Mouse (Mus musculus) neural tube, embryonic 11.5 days (tissue): ENCODE measurements around the gene Sfswap. TPM values are rescaled to one million over a fixed set of nuclear protein-coding genes. Genes with fewer than 3 reads are reported as not detected.

ENCODE experiments used
- ATAC-seq: fragments of 200-750 bp; cut with Nextera tagmentation; 2 replicates; pipeline ENCODE4 v1.8.0; 2017; ENCODE audit warnings: moderate number of reproducible peaks, mild to moderate bottlenecking, moderate TSS enrichment, moderate library complexity; ENCODE audit not compliant: insufficient read depth, low FRiP score, low TSS enrichment
- DNase-seq: peaks from one replicate; pipeline ENCODE4 v3.0.0-alpha.2; 2015; ENCODE audit warnings: low spot score
- H3K27ac ChIP-seq: fragments of 300-500 bp; sonication (generic); 2 replicates; pipeline ENCODE4 v1.5.1; 2014; ENCODE audit warnings: low read depth, mild to moderate bottlenecking, low read length
- H3K27me3 ChIP-seq: fragments of 300-500 bp; sonication (generic); 2 replicates; pipeline ENCODE4 v1.6.1; 2014; ENCODE audit warnings: mild to moderate bottlenecking, low read length, mixed read lengths; ENCODE audit not compliant: control insufficient read depth, insufficient read depth
- H3K36me3 ChIP-seq: fragments of 300-500 bp; sonication (generic); 2 replicates; pipeline ENCODE4 v1.6.1; 2014; ENCODE audit warnings: mild to moderate bottlenecking, low read length, moderate library complexity, mixed read lengths; ENCODE audit not compliant: control insufficient read depth, insufficient read depth
- H3K4me1 ChIP-seq: fragments of 300-500 bp; sonication (generic); 2 replicates; pipeline ENCODE4 v1.6.1; 2014; ENCODE audit warnings: low read length, mixed read lengths; ENCODE audit not compliant: control insufficient read depth, insufficient read depth
- H3K4me2 ChIP-seq: fragments of 300-500 bp; sonication (generic); 2 replicates; pipeline ENCODE4 v1.6.1; 2014; ENCODE audit warnings: low read depth, mild to moderate bottlenecking, moderate library complexity
- H3K4me3 ChIP-seq: fragments of 300-500 bp; sonication (generic); 2 replicates; pipeline ENCODE4 v1.5.1; 2014; ENCODE audit warnings: low read depth, low read length
- H3K9ac ChIP-seq: fragments of 300-500 bp; sonication (generic); 2 replicates; pipeline ENCODE4 v1.6.1; 2014; ENCODE audit warnings: mild to moderate bottlenecking, low read length
- H3K9me3 ChIP-seq: fragments of 300-500 bp; sonication (generic); 2 replicates; pipeline ENCODE4 v1.6.1; 2016; ENCODE audit warnings: low read length; ENCODE audit not compliant: control insufficient read depth
- WGBS: fragments of 180-500 bp; shearing (Covaris S2); extraction: QIAGEN DNeasy Blood & Tissue Kit; methylation state at CpG from one replicate; pipeline ENCODE4 v1.1.7; 2014; 5-methylcytosine and 5-hydroxymethylcytosine counted together
- polyA plus RNA-seq: library from polyadenylated mRNA; unstranded; fragments of >200 nt; fragmentation: Nextera tagmentation; extraction: Ambion mirVana; gene quantifications from 2 replicates; pipeline ENCODE4 v1.2.1, GENCODE M21; 2014

Sfswap gene
- polyA plus RNA-seq, 1 experiment from 2014 or later: 49.1 TPM

GRCm38 (mm10) chr5:129559283-129559682 lies 58.3 kb downstream of the Sfswap start:
- ATAC-seq (no peak), DNase-seq (no peak)
- Histone ChIP-seq H3K27ac (no peak overlapping the region), H3K9me3 (no peaks in the 10 kb centered on the region), H3K4me3 (no peak overlapping the region), H3K36me3 (peaks cover 30% of the 10 kb centered on the region), H3K27me3 (no peaks in the 10 kb centered on the region), H3K4me2 (no peak overlapping the region), H3K9ac (no peak overlapping the region), H3K4me1 (no peaks in the 10 kb centered on the region)
- 72% methylated on average over 11 of the region's 11 CpGs for WGBS

GRCm38 (mm10) chr5:129562342-129562741 lies 61.3 kb downstream of the Sfswap start:
- Histone ChIP-seq H3K4me3 (no peak overlapping the region), H3K4me2 (no peak overlapping the region), H3K4me1 (no peaks in the 10 kb centered on the region), H3K36me3 (peaks cover 21% of the 10 kb centered on the region), H3K9me3 (no peaks in the 10 kb centered on the region), H3K27me3 (no peaks in the 10 kb centered on the region), H3K27ac (no peak overlapping the region), H3K9ac (no peak overlapping the region)
- 94% methylated on average over 8 of the region's 8 CpGs for WGBS
- no peak for DNase-seq
- ATAC-seq: no peak

GRCm38 (mm10) chr5:129568596-129568995 lies 67.6 kb downstream of the Sfswap start:
- ATAC-seq (no peak), DNase-seq (no peak)
- H3K27me3 ChIP-seq: no peaks in the 10 kb centered on the region
- no peak overlapping the region for H3K9ac ChIP-seq
- H3K4me3 ChIP-seq: no peak overlapping the region
- no peaks in the 10 kb centered on the region for H3K4me1 ChIP-seq
- no peak overlapping the region for H3K4me2 ChIP-seq
- H3K9me3 ChIP-seq: no peaks in the 10 kb centered on the region
- 91% methylated on average over 4 of the region's 4 CpGs for WGBS
- peaks cover 20% of the 10 kb centered on the region for H3K36me3 ChIP-seq
- H3K27ac ChIP-seq: no peak overlapping the region

DNA sequence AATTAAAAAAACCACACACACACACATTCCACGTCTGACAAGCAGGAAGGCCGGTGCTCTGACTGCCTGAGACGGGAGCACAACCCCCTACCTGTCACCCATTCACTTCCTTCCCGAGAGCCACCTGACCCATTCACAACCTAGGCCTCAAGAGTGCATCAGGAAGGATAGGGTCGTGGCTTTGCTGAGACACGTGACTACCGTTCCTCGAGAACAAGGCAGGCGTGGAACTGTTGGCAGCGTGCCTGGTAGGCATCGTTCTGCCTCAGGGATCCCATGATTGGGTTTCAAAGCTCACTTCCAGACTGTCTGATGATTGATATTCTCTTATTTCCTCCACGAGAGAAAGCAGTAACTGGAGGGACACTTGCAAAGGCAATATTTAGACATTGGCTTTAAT lies 77.2 kb downstream of the Sfswap start:
- H3K36me3 ChIP-seq: no peaks in the 10 kb centered on the region
- peaks cover 9% of the 10 kb centered on the region; the same call in 1 of the 2 replicates for H3K27me3 ChIP-seq
- no peak overlapping the region for H3K27ac ChIP-seq
- H3K9me3 ChIP-seq: no peaks in the 10 kb centered on the region
- ATAC-seq (no peak), DNase-seq (no peak)
- no peak overlapping the region for H3K4me2 ChIP-seq
- 78% methylated on average over 12 of the region's 12 CpGs for WGBS
- H3K4me1 ChIP-seq: no peaks in the 10 kb centered on the region
- no peak overlapping the region for H3K4me3 ChIP-seq
- H3K9ac ChIP-seq: no peak overlapping the region

DNA sequence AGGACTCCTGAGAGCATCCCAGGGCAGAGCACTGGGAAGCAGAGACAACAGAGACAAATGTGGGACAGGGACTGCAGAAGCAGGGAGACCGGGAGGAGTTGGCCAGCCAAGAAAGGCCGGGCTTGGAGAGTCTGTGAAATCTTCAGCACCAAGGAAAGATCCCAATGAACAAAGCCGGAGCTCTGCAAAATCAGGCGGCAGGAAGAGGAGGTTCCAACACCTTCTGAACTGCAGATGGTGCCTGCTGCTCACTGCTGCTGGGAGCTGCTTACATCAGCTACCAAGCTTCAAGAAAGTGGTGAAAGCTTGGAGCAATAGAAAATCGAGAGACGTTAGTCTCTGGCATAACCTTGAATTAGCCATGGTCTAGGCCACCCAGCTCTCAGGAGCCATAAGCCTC lies 79.0 kb downstream of the Sfswap start:
- Histone ChIP-seq H3K9me3 (no peaks in the 10 kb centered on the region), H3K4me1 (0 out of 2 replicates have a peak, but pooled peaks cover 3% of the 10 kb centered on the region), H3K9ac (no peak overlapping the region), H3K27me3 (peaks cover 13% of the 10 kb centered on the region; the same call in 1 of the 2 replicates), H3K27ac (no peak overlapping the region), H3K36me3 (no peaks in the 10 kb centered on the region), H3K4me3 (no peak overlapping the region), H3K4me2 (no peak overlapping the region)
- DNase-seq (no peak), ATAC-seq (no peak)
- 20% methylated on average over 6 of the region's 6 CpGs for WGBS

- Histone ChIP-seq H3K27me3 (peaks cover 17% of the 10 kb centered on the region), H3K9me3 (no peaks in the 10 kb centered on the region), H3K9ac (no peak overlapping the region), H3K27ac (no peak overlapping the region), H3K36me3 (no peaks in the 10 kb centered on the region), H3K4me3 (no peak overlapping the region), H3K4me2 (no peak overlapping the region), H3K4me1 (peaks cover 3% of the 10 kb centered on the region; the same call in 1 of the 2 replicates)
- ATAC-seq (no peak), DNase-seq (no peak)
- 81% methylated on average over 9 of the region's 9 CpGs for WGBS
These were observed 79.6 kb downstream of the Sfswap start for GRCm38 (mm10) chr5:129580572-129580971.

GRCm38 (mm10) chr5:129581015-129581414 lies 80.0 kb downstream of the Sfswap start:
- Histone ChIP-seq H3K4me1 (peaks cover 3% of the 10 kb centered on the region; the same call in 1 of the 2 replicates), H3K27ac (no peak overlapping the region), H3K9ac (no peak overlapping the region), H3K4me3 (no peak overlapping the region), H3K9me3 (no peaks in the 10 kb centered on the region), H3K36me3 (no peaks in the 10 kb centered on the region), H3K27me3 (peaks cover 20% of the 10 kb centered on the region), H3K4me2 (no peak overlapping the region)
- DNase-seq (no peak), ATAC-seq (no peak)
- WGBS: 78% methylated on average over 7 of the region's 7 CpGs

DNA sequence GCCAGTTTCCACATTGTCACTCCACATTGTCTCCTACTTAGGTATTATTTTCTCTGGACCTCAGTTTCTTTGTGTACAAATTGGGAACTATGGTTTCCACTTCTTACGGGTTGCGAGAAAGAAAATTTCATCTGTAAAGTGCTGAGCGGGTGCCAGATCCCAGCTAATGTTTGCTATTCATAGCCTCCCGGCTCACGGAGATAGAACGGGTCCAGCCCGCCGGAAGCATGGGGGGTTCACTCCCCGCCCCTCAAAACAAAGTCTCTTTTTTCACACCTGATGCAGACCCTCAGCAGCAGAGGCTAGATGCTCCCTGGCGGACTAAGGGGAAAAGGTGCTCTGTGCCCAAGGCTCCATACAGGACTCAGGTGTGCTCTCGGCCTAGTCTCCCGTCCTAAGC lies 82.3 kb downstream of the Sfswap start:
- Histone ChIP-seq H3K27ac (no peak overlapping the region), H3K9me3 (no peaks in the 10 kb centered on the region), H3K4me2 (peak overlapping the region; percentile 100), H3K9ac (peak overlapping the region; percentile 79), H3K4me3 (peak overlapping the region; percentile 68), H3K27me3 (peaks cover 20% of the 10 kb centered on the region), H3K36me3 (no peaks in the 10 kb centered on the region), H3K4me1 (peaks cover 8% of the 10 kb centered on the region; the same call in 1 of the 2 replicates)
- 5% methylated on average over 12 of the region's 12 CpGs for WGBS
- no peak for ATAC-seq
- no peak for DNase-seq

- DNase-seq: peak; percentile 91
- Histone ChIP-seq H3K36me3 (no peaks in the 10 kb centered on the region), H3K4me1 (peaks cover 8% of the 10 kb centered on the region; the same call in 1 of the 2 replicates), H3K27ac (0 out of 2 replicates have a peak within 1 kb of the TSS, but pooled peaks have one; percentile 6), H3K4me3 (peak within 1 kb of the TSS; percentile 68), H3K9ac (peak within 1 kb of the TSS; percentile 79), H3K4me2 (peak within 1 kb of the TSS; percentile 100), H3K9me3 (no peaks in the 10 kb centered on the region), H3K27me3 (peaks cover 20% of the 10 kb centered on the region)
- peak; percentile 83 for ATAC-seq
- under 1% methylated on average over 75 of the region's 80 CpGs for WGBS
These were observed 83.0 kb downstream of the Sfswap start, which contains the start of gene Mmp17 for GRCm38 (mm10) chr5:129583761-129584582. Mmp17 (plus strand) TSS chr5:129584169.
